Mouse (Mus musculus) embryonic facial prominence, embryonic 11.5 days (tissue): ENCODE data around the gene Atp11a. TPM values are rescaled to one million over a fixed set of nuclear protein-coding genes. Genes with fewer than 3 reads are reported as not detected.

Experiments
- ATAC-seq: fragments of 200-750 bp; cut with Nextera tagmentation; replicated peaks from 2 replicates; pipeline ENCODE4 v1.8.0; 2017; ENCODE audit warnings: low read depth; ENCODE audit not compliant: insufficient number of reproducible peaks, low FRiP score, low TSS enrichment
- DNase-seq: peaks from one replicate; pipeline ENCODE4 v3.0.0-alpha.2; 2015; ENCODE audit warnings: low spot score
- H3K27ac ChIP-seq: fragments of 300-500 bp; sonication (generic); replicated peaks from 2 replicates; pipeline ENCODE4 v1.5.1; 2014; ENCODE audit warnings: mild to moderate bottlenecking, low read depth, low read length, control low read depth
- H3K27me3 ChIP-seq: fragments of 300-500 bp; sonication (generic); 2 replicates; pipeline ENCODE4 v1.6.1; 2014; ENCODE audit warnings: mild to moderate bottlenecking, low read length, moderate library complexity, mixed read lengths; ENCODE audit not compliant: control insufficient read depth, insufficient read depth
- H3K36me3 ChIP-seq: fragments of 300-500 bp; sonication (generic); replicated peaks from 2 replicates; pipeline ENCODE4 v1.6.1; 2014; ENCODE audit warnings: low read depth, mild to moderate bottlenecking, low read length, moderate library complexity, mixed read lengths; ENCODE audit not compliant: control insufficient read depth, insufficient read depth
- H3K4me1 ChIP-seq: fragments of 300-500 bp; sonication (generic); 2 replicates; pipeline ENCODE4 v1.6.1; 2014; ENCODE audit warnings: low read length, mixed read lengths; ENCODE audit not compliant: control insufficient read depth, insufficient read depth
- H3K4me2 ChIP-seq: fragments of 300-500 bp; sonication (generic); 2 replicates; pipeline ENCODE4 v1.6.1; 2014; ENCODE audit warnings: low read depth, mild to moderate bottlenecking, control low read depth, low read length, moderate library complexity
- H3K4me3 ChIP-seq: fragments of 300-500 bp; sonication (generic); 2 replicates; pipeline ENCODE4 v1.5.1; 2014; ENCODE audit warnings: low read depth, low read length, control low read depth
- H3K9ac ChIP-seq: fragments of 300-500 bp; sonication (generic); replicated peaks from 2 replicates; pipeline ENCODE4 v1.6.1; 2014; ENCODE audit warnings: mild to moderate bottlenecking, control low read depth, low read length
- H3K9me3 ChIP-seq: fragments of 300-500 bp; sonication (generic); replicated peaks from 2 replicates; pipeline ENCODE4 v1.6.1; 2016; ENCODE audit warnings: mild to moderate bottlenecking, low read length, inconsistent platforms, mixed read lengths; ENCODE audit not compliant: control insufficient read depth
- WGBS: fragments of 180-500 bp; shearing (Covaris S2); extraction: QIAGEN DNeasy Blood & Tissue Kit; methylation state at CpG from one replicate; pipeline ENCODE4 v1.1.7; 2014; 5-methylcytosine and 5-hydroxymethylcytosine counted together
- polyA plus RNA-seq: library from polyadenylated mRNA; unstranded; fragments of >200 nt; fragmentation: Nextera tagmentation; extraction: Ambion mirVana; gene quantifications from 2 replicates; pipeline ENCODE4 v1.2.1, GENCODE M21; 2014

Atp11a gene
- polyA plus RNA-seq, 1 experiment from 2014 or later: 11.6 TPM

GRCm38 (mm10) chr8:12759963-12760362, 3.1 kb downstream of the Atp11a start:
- no peak overlapping the region for H3K27ac ChIP-seq
- no peak overlapping the region for H3K4me3 ChIP-seq
- no peaks in the 10 kb centered on the region for H3K9me3 ChIP-seq
- DNase-seq (no peak), ATAC-seq (no peak)
- H3K27me3 ChIP-seq: no peaks in the 10 kb centered on the region
- no peaks in the 10 kb centered on the region for H3K4me1 ChIP-seq
- H3K36me3 ChIP-seq: no peaks in the 10 kb centered on the region
- no peak overlapping the region for H3K4me2 ChIP-seq
- H3K9ac ChIP-seq: no peak overlapping the region
- 74% methylated on average over 3 of the region's 3 CpGs for WGBS

- no peaks in the 10 kb centered on the region for H3K4me1 ChIP-seq
- 79% methylated on average over 3 of the region's 3 CpGs for WGBS
These were observed 5.1 kb downstream of the Atp11a start for GRCm38 (mm10) chr8:12761873-12762272.

DNA sequence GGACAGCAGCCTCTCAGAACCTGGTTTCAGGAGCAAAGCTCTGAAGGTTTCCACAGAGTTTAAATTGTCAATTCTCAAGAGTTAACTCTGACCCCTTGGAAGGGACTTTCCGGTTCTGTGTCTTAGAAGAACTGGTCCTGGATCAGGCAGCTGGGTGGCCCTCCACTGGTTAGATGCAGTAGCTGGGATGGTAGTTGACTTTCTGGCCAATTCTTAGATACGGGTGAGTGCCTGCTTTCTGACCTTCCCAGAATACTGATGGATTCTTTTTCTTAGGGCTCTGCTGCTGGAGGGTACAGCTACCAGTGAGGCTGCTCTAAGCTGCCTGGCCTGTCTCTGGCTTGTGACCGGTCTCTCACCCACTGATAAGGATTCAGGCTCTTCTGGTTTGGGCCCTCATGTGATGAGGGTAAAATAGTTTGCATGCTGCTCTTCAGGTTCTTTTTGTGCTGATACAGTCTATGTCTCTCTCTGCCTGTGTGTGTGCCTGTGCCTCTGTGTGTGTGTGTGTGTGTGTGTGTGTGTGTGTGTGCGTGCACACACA, 6.8 kb downstream of the Atp11a start:
- DNase-seq (no peak), ATAC-seq (no peak)
- Histone ChIP-seq H3K27me3 (no peaks in the 10 kb centered on the region), H3K4me3 (no peak overlapping the region), H3K36me3 (no peaks in the 10 kb centered on the region), H3K4me2 (no peak overlapping the region), H3K9me3 (no peaks in the 10 kb centered on the region), H3K4me1 (no peaks in the 10 kb centered on the region), H3K9ac (no peak overlapping the region), H3K27ac (no peak overlapping the region)
- WGBS: 85% methylated on average over 4 of the region's 4 CpGs

More at GRCm38 (mm10) chr8:12761873-12762272, 5.1 kb downstream of the Atp11a start:
- no peak overlapping the region for H3K9ac ChIP-seq
- ATAC-seq (no peak), DNase-seq (no peak)
- H3K9me3 ChIP-seq: no peaks in the 10 kb centered on the region
- no peak overlapping the region for H3K27ac ChIP-seq
- H3K36me3 ChIP-seq: no peaks in the 10 kb centered on the region
- H3K4me3 ChIP-seq: no peak overlapping the region
- no peaks in the 10 kb centered on the region for H3K27me3 ChIP-seq
- no peak overlapping the region for H3K4me2 ChIP-seq

DNA sequence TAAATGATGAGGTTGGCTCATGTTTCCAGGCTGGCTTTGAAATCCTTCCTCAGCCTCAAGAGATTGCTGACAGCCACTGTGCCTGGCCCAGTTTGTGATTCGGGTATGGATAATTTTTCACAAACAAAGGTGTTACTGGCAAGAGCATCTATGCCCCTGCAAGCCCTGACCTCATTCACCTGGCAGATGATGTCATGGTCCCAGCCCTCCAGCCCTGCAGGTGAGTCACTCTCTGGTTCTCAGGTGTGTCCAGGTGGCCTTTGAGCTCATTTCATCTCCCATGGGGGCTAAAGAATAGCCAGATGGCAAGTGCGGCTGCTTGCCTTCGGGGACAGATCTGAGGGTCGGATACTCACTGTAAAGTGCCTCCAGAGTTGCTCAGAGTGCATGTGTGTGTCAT, 8.2 kb downstream of the Atp11a start:
- H3K9me3 ChIP-seq: no peaks in the 10 kb centered on the region
- ATAC-seq (no peak), DNase-seq (no peak)
- no peak overlapping the region for H3K27ac ChIP-seq
- H3K27me3 ChIP-seq: no peaks in the 10 kb centered on the region
- no peaks in the 10 kb centered on the region for H3K4me1 ChIP-seq
- no peaks in the 10 kb centered on the region for H3K36me3 ChIP-seq
- no peak overlapping the region for H3K9ac ChIP-seq
- H3K4me2 ChIP-seq: no peak overlapping the region
- no peak overlapping the region for H3K4me3 ChIP-seq
- WGBS: 76% methylated on average over 4 of the region's 4 CpGs

GRCm38 (mm10) chr8:12767176-12767575, 10.4 kb downstream of the Atp11a start:
- Histone ChIP-seq H3K4me2 (no peak overlapping the region), H3K27ac (no peak overlapping the region), H3K4me3 (no peak overlapping the region), H3K9me3 (no peaks in the 10 kb centered on the region), H3K36me3 (no peaks in the 10 kb centered on the region), H3K4me1 (no peaks in the 10 kb centered on the region), H3K9ac (no peak overlapping the region), H3K27me3 (no peaks in the 10 kb centered on the region)
- ATAC-seq (no peak), DNase-seq (no peak)
- WGBS: 89% methylated on average over 3 of the region's 3 CpGs

DNA sequence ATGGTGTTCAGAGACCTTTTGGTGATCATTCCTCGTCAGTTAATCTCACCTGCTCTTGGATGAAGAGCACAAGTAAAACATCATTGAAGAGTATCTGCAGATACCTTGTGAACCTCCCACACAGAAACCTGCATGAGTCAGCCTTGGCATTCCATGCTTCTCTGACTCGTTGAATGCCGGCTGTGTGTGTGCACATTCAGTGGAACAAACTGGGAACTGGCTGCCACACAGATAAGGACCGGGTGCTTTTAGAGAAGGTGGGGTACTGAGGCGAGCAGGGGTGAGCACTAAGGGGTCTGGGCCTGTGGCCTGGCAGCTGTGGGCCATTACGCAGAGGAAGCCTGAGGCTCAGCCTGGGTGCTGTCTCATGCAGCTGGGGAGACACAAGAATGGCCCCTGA, 11.9 kb downstream of the Atp11a start:
- H3K9ac ChIP-seq: no peak overlapping the region
- no peaks in the 10 kb centered on the region for H3K4me1 ChIP-seq
- H3K9me3 ChIP-seq: no peaks in the 10 kb centered on the region
- ATAC-seq: no peak
- H3K36me3 ChIP-seq: no peaks in the 10 kb centered on the region
- H3K4me2 ChIP-seq: no peak overlapping the region
- H3K27me3 ChIP-seq: no peaks in the 10 kb centered on the region
- no peak overlapping the region for H3K27ac ChIP-seq
- H3K4me3 ChIP-seq: no peak overlapping the region
- 90% methylated on average over 6 of the region's 6 CpGs for WGBS
- DNase-seq: no peak

DNA sequence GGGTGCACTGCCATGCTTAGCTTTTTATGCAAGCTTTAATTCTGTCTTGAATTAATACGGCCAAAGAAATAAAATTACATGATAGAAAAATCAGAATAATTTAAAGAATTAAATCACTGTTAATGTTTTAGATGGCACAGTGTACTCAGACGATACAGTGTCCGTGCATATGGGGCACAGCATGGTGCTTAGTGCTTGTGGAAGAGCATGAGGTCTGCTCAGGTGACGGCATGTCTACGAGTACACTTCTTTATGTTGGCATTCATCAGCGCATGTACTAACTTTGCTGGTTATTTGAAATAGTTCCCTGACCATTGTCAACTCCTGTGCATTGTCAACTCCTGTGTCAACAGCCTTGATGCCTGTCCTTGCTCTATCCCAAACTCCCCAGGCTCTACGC, 12.5 kb downstream of the Atp11a start:
- H3K9me3 ChIP-seq: no peaks in the 10 kb centered on the region
- no peak overlapping the region for H3K9ac ChIP-seq
- H3K27ac ChIP-seq: no peak overlapping the region
- WGBS: 89% methylated on average over 7 of the region's 7 CpGs
- DNase-seq (no peak), ATAC-seq (no peak)
- H3K36me3 ChIP-seq: no peaks in the 10 kb centered on the region
- H3K4me1 ChIP-seq: no peaks in the 10 kb centered on the region
- H3K27me3 ChIP-seq: no peaks in the 10 kb centered on the region
- H3K4me3 ChIP-seq: no peak overlapping the region
- no peak overlapping the region for H3K4me2 ChIP-seq

GRCm38 (mm10) chr8:12772319-12772718, 15.5 kb downstream of the Atp11a start:
- no peak overlapping the region for H3K27ac ChIP-seq
- H3K4me1 ChIP-seq: no peaks in the 10 kb centered on the region
- DNase-seq (no peak), ATAC-seq (no peak)
- 93% methylated on average over 2 of the region's 2 CpGs for WGBS
- H3K27me3 ChIP-seq: no peaks in the 10 kb centered on the region
- no peak overlapping the region for H3K4me3 ChIP-seq
- no peak overlapping the region for H3K9ac ChIP-seq
- no peaks in the 10 kb centered on the region for H3K9me3 ChIP-seq
- H3K4me2 ChIP-seq: no peak overlapping the region
- H3K36me3 ChIP-seq: no peaks in the 10 kb centered on the region
